Mouse (Mus musculus): Measurements from ENCODE around the gene Spocd1.

DNA sequence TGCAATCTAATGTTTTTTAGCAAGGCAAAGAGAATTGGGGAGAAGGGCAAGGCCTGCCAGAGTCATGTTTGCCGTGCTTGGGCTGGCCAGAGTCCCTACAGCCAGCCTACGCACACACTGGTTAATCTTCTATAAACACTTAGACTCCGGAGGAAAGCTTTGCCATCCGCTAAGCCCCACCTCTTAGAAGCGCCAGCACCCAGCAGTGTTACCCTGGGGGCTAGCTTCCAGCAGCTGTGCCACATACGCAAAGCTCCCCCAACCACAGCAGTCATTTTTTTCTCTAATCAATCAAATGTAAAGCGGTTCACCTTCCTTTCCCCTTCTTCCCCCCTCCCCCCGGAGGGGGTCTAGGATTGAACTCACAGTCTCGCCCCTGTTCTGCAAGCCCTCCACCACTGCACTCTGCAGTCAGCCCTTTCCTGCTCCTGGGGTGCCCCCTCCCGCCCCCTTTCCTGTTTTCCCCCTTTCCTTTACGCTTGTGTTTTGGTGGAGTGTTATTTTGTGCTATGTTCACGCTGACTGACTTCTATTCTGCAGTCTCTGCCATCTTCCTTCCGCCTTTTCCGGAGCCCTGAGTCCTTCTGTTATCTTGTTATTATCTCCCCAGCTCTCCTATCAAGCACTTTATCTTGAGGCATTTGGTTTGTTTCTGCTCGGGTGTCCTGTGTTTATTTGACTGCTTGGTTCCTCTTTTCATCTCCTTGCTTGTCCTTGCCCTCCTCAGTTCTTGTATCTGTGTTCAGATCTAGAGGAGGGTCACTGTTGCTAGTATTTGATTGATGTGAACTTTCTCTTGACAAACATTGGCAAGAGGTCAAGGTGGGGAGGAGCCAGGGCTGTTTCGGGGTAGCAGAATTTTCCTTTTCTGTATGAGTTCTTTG is 15.0 kb upstream of the Spocd1 start:
- TF ChIP-seq E2F4 (IDR thresholded peaks at IDR 0.05; ENCODE audit: insufficient replicate concordance, low read depth, low read length) (no peak), MAFK (IDR thresholded peaks at IDR 0.05; ENCODE audit: insufficient replicate concordance, low read length) (no peak), TCF12 (IDR thresholded peaks at IDR 0.05; ENCODE audit: low read depth, low read length) (no peak)

Measured in CH12.LX (cell line).